In the genomic region with DNA sequence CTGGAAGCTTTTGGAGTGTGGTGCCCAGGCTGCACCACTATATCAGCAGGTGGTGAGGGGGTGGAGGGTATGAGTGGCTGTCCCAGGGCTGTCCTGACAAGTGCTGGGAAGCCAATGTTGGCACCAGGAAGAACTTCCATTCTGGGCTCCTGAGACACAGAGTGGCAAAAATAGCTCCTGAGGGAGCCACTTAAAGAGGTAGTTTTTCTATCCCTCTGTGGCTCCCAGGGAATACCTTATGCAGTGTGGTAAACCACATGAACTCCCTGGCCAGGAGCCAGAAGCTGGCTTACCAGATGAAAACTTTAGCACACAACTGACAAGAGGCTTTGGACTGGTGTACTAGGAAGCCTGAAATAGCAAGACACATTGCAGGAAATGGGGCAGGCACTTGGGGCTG, we compare ENCODE assay signal across 8 mouse cellular contexts. TPM values are rescaled to one million over a fixed set of nuclear protein-coding genes. Genes with fewer than 3 reads are reported as not detected.
DNase-seq lines count a peak whose midpoint lies in the region; ATAC-seq lines count a peak whose summit lies in the region.

No protein-coding gene starts in this region.

- ATAC-seq in midbrain, embryonic 11.5 days (ENCODE audit: low FRiP score), result no peak

- H3K36me3 ChIP-seq in midbrain, embryonic 11.5 days (ENCODE audit: control insufficient read depth, insufficient read depth, low read length), result no peaks in the 10 kb centered on the region

- H3K27me3 ChIP-seq in midbrain, embryonic 11.5 days (ENCODE audit: control insufficient read depth, insufficient read depth, low read length), result no peaks in the 10 kb centered on the region

- H3K4me3 ChIP-seq in midbrain, embryonic 11.5 days (ENCODE audit: low read depth, low read length), result no peak overlapping the region

- H3K9ac ChIP-seq in midbrain, embryonic 11.5 days (ENCODE audit: low read length), result no peak overlapping the region

- peak; percentile 69 for DNase-seq in adrenal gland, postnatal 10 days
- no peak for DNase-seq in adrenal gland, adult (ENCODE audit: inconsistent age in 2 of 2, low spot score in 1 of 2)
- peak; percentile 32 for DNase-seq in MN1 (ENCODE audit: low spot score)
- DNase-seq in heart, adult 11 months, result peak; percentile 98
- peak; percentile 77 to 78 for DNase-seq in left cerebral cortex, adult 18-20 months (ENCODE audit: low spot score in 2 of 2)
- no peak for DNase-seq in thymus, postnatal 14 days
- DNase-seq in ovary, postnatal 10 days (ENCODE audit: low spot score), result no peak
- no peak for DNase-seq in midbrain, embryonic 11.5 days (ENCODE audit: low spot score, missing footprints)

- H3K4me1 ChIP-seq in midbrain, embryonic 11.5 days (ENCODE audit: control insufficient read depth, insufficient read depth, low read length), result peaks cover 5% of the 10 kb centered on the region; the same call in 1 of the 2 replicates

- H3K27ac ChIP-seq in midbrain, embryonic 11.5 days (ENCODE audit: low read depth, low read length), result no peak overlapping the region

- no peaks in the 10 kb centered on the region for H3K9me3 ChIP-seq in midbrain, embryonic 11.5 days (ENCODE audit: control insufficient read depth, low read length)

- H3K4me2 ChIP-seq in midbrain, embryonic 11.5 days, result no peak overlapping the region

RNA-seq across cellular contexts. Expression of a gene that starts 47.5 kb away (rescaled TPM):
- total RNA-seq in adrenal gland, postnatal 10 days (2021), result under 1 TPM; 0.48 to 0.64 TPM
- 1 to 10 TPM; 2.0 to 2.1 TPM for total RNA-seq in left cerebral cortex, adult 18-20 months (2021)
- 0.11 TPM in 1 of 2 replicates, not detected in the other for polyA plus RNA-seq in midbrain, embryonic 11.5 days (2014; fragmentation: Nextera tagmentation; extraction: Ambion mirVana)

Comparison
In these comparisons a context has a peak if more than half of its experiments do, and no peak if none do; other contexts are left out.
1. DNase-seq: peak in adrenal gland, postnatal 10 days (single experiment), MN1 (single experiment), heart, adult 11 months (single experiment) and left cerebral cortex, adult 18-20 months (2 of 2); none in adrenal gland, adult (0 of 2), thymus, postnatal 14 days (single experiment), ovary, postnatal 10 days (single experiment) and midbrain, embryonic 11.5 days (single experiment).